Mouse (Mus musculus): ENCODE results near the gene Maz. TPM values are rescaled to one million over a fixed set of nuclear protein-coding genes. Genes with fewer than 3 reads are reported as not detected.

Gene Maz
- total and polyA plus RNA-seq, 3 experiments = 234 to 540 TPM; not detected in 1

- peaks cover 0 to 5% of the 10 kb centered on the region in 2 experiments; a peak in 3 of 4 replicates for H3K36me3 ChIP-seq (ENCODE audit: control insufficient read depth in 1 of 2, insufficient read depth in 2 of 2, low read length in 2 of 2)
- no peaks in the 10 kb centered on the region for H3K79me2 ChIP-seq (ENCODE audit: control insufficient read depth, insufficient read depth, low read length, poor library complexity)
- H3K9ac ChIP-seq (ENCODE audit: control insufficient read depth, low read depth, low read length, poor library complexity, severe bottlenecking) = no peak overlapping the region
- no peak overlapping the region for H3K27ac ChIP-seq (ENCODE audit: control insufficient read depth, low read depth, low read length)
- no peak for DNase-seq (ENCODE audit: low read depth, low spot score)
- no peaks in the 10 kb centered on the region for H3K27me3 ChIP-seq (ENCODE audit: control insufficient read depth in 1 of 2, insufficient read depth in 2 of 2, low read length in 2 of 2)
- peaks cover 0 to 8% of the 10 kb centered on the region in 2 experiments; a peak in 2 of 4 replicates for H3K4me1 ChIP-seq (ENCODE audit: control insufficient read depth in 1 of 2, insufficient read depth in 2 of 2, low read length in 2 of 2)
- TF ChIP-seq MAZ (IDR thresholded peaks at IDR 0.05; ENCODE audit: low read depth, low read length) = no peak
- no peaks in the 10 kb centered on the region for H3K9me3 ChIP-seq (replicated peaks; ENCODE audit: insufficient read depth, low read length)
- no peak overlapping the region for H3K4me3 ChIP-seq (ENCODE audit: control insufficient read depth in 1 of 2, insufficient read depth in 1 of 2, low read depth in 2 of 2, low read length in 2 of 2)
Measured at GRCm38 (mm10) chr7:126986319-126986718, 40.5 kb downstream of the Maz start.

- no peaks in the 10 kb centered on the region for H3K79me2 ChIP-seq (ENCODE audit: control insufficient read depth, insufficient read depth, low read length, poor library complexity)
- no peaks in the 10 kb centered on the region for H3K27me3 ChIP-seq (ENCODE audit: control insufficient read depth in 1 of 2, insufficient read depth in 2 of 2, low read length in 2 of 2)
- no peak for DNase-seq (ENCODE audit: low read depth, low spot score)
- H3K9ac ChIP-seq (ENCODE audit: control insufficient read depth, low read depth, low read length, poor library complexity, severe bottlenecking) = no peak overlapping the region
- no peak for TF ChIP-seq CTCF (IDR thresholded peaks at IDR 0.05 in 2 of 3, conservative IDR thresholded peaks at IDR 0.05 in 1 of 3; ENCODE audit: control insufficient read depth in 1 of 3, insufficient read depth in 1 of 3, low read depth in 2 of 3, low read length in 3 of 3, poor library complexity in 1 of 3, severe bottlenecking in 1 of 3)
- TF ChIP-seq BHLHE40 (IDR thresholded peaks at IDR 0.05; ENCODE audit: borderline replicate concordance, low read depth, low read length) = no peak
- no peak for TF ChIP-seq EP300 (IDR thresholded peaks at IDR 0.05; ENCODE audit: low read depth in 1 of 2, low read length in 2 of 2)
- TF ChIP-seq TAL1 (IDR thresholded peaks at IDR 0.05; ENCODE audit: low read length) = no peak
- TF ChIP-seq SMC3 (IDR thresholded peaks at IDR 0.05; ENCODE audit: low read depth, low read length) = no peak
- TF ChIP-seq CHD2 (IDR thresholded peaks at IDR 0.05; ENCODE audit: low read length) = no peak
- no peak for TF ChIP-seq RAD21 (IDR thresholded peaks at IDR 0.05; ENCODE audit: low read depth, low read length)
- TF ChIP-seq ZNF384 (IDR thresholded peaks at IDR 0.05; ENCODE audit: low read depth, low read length) = no peak
- no peak for TF ChIP-seq RCOR1 (IDR thresholded peaks at IDR 0.05; ENCODE audit: low read depth, low read length)
- TF ChIP-seq ELF1 (IDR thresholded peaks at IDR 0.05; ENCODE audit: low read depth, low read length) = no peak
- no peak for TF ChIP-seq CHD1 (IDR thresholded peaks at IDR 0.05; ENCODE audit: low read depth, low read length)
- no peak for TF ChIP-seq NRF1 (IDR thresholded peaks at IDR 0.05; ENCODE audit: insufficient read depth, low read depth, low read length, poor library complexity, severe bottlenecking)
- no peak for TF ChIP-seq GABPA (IDR thresholded peaks at IDR 0.05; ENCODE audit: low read depth, low read length)
- no peak overlapping the region for H3K27ac ChIP-seq (ENCODE audit: control insufficient read depth, low read depth, low read length)
- H3K36me3 ChIP-seq (ENCODE audit: control insufficient read depth in 1 of 2, insufficient read depth in 2 of 2, low read length in 2 of 2) = peaks cover 0 to 8% of the 10 kb centered on the region in 2 experiments; a peak in 2 of 4 replicates
- peaks cover 0 to 11% of the 10 kb centered on the region in 2 experiments; a peak in 2 of 4 replicates for H3K4me1 ChIP-seq (ENCODE audit: control insufficient read depth in 1 of 2, insufficient read depth in 2 of 2, low read length in 2 of 2)
- H3K9me3 ChIP-seq (replicated peaks; ENCODE audit: insufficient read depth, low read length) = no peaks in the 10 kb centered on the region
- no peak overlapping the region for H3K4me3 ChIP-seq (ENCODE audit: control insufficient read depth in 1 of 2, insufficient read depth in 1 of 2, low read depth in 2 of 2, low read length in 2 of 2)
Measured at GRCm38 (mm10) chr7:126984667-126985444, 42.0 kb downstream of the Maz start.
